16 mouse cellular contexts compared by ENCODE assay signal in the genomic region with DNA sequence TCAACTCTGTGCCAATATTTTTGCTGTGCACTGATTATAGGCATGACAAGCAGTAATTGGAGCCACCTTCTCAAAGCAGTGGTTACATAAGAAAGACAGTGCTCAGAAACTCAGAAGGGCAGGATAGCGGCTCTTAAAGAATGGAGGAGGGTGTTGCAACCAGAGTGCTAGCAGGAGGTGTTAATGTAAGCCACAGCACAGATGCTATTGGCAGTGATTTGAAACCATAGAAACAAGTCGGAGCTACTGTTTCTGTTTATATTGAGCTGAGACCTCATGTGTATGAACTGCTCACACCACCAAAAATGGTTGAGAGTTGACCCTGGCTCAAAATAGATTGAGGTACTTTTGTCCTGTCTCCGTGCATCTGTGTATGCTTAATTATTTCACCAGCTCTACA. TPM values are rescaled to one million over a fixed set of nuclear protein-coding genes. Genes with fewer than 3 reads are reported as not detected.
DNase-seq lines count a peak whose midpoint lies in the region; ATAC-seq and TF ChIP-seq lines count a peak whose summit lies in the region.
"Had no signal": no experiment of that assay in that cellular context is flagged by ENCODE, and none has a peak within 500 bp of the region (broad histone marks: within the 10 kb centered on the region; RNA-seq: fewer than 3 reads in every experiment).

No protein-coding gene starts in this region.

- no peak overlapping the region for H3K4me2 ChIP-seq in forebrain, postnatal 0 days (ENCODE audit: low read depth)
- H3K4me2 ChIP-seq in hindbrain, embryonic 12.5 days (replicated peaks) = no peak overlapping the region
- H3K4me2 ChIP-seq: midbrain, embryonic 11.5 days had no signal

- no peak overlapping the region for H3K27ac ChIP-seq in forebrain, postnatal 0 days (ENCODE audit: low read depth, low read length)
- no peak overlapping the region for H3K27ac ChIP-seq in hindbrain, embryonic 12.5 days
- H3K27ac ChIP-seq: heart, embryonic 10.5 days had no signal

- H3K4me1 ChIP-seq in forebrain, postnatal 0 days (ENCODE audit: insufficient read depth) = no peaks in the 10 kb centered on the region
- no peaks in the 10 kb centered on the region for H3K4me1 ChIP-seq in lung, adult 2 months (ENCODE audit: control insufficient read depth, insufficient read depth, low read length)
- no peaks in the 10 kb centered on the region for H3K4me1 ChIP-seq in hindbrain, embryonic 12.5 days
- H3K4me1 ChIP-seq: heart, embryonic 10.5 days had no signal

- ATAC-seq in forebrain, postnatal 0 days = peak; percentile 50
- ATAC-seq in hindbrain, embryonic 12.5 days (ENCODE audit: low FRiP score) = no peak

- H3K9me3 ChIP-seq in forebrain, postnatal 0 days (ENCODE audit: low read length) = no peaks in the 10 kb centered on the region
- H3K9me3 ChIP-seq in hindbrain, embryonic 12.5 days (replicated peaks) = no peaks in the 10 kb centered on the region
- H3K9me3 ChIP-seq: heart, embryonic 10.5 days had no signal

- 54% methylated on average over 3 of the region's 3 CpGs for WGBS in forebrain, postnatal 0 days
- WGBS in lung, adult 2 months = 61% methylated on average over 3 of the region's 3 CpGs
- WGBS in hindbrain, embryonic 12.5 days = 74% methylated on average over 3 of the region's 3 CpGs

- no peak overlapping the region for H3K4me3 ChIP-seq in forebrain, postnatal 0 days (ENCODE audit: low read depth, low read length)
- H3K4me3 ChIP-seq in lung, adult 2 months (replicated peaks; ENCODE audit: extremely low read depth, low read depth, low read length) = no peak overlapping the region
- H3K4me3 ChIP-seq in hindbrain, embryonic 12.5 days = no peak overlapping the region
- H3K4me3 ChIP-seq: heart, embryonic 10.5 days had no signal

- intact Hi-C loops in left cerebral cortex, postnatal 25 days (cut with DNase I) = loop anchor here (1.0 kb wide), 1 partner anchor 74 kb away; no protein-coding TSS in a partner anchor

- no peaks in the 10 kb centered on the region for H3K27me3 ChIP-seq in forebrain, postnatal 0 days (ENCODE audit: insufficient read depth, low read length)
- H3K27me3 ChIP-seq in hindbrain, embryonic 12.5 days = no peaks in the 10 kb centered on the region

- no peak for TF ChIP-seq CTCF in brain, embryonic 14.5 days (IDR thresholded peaks at IDR 0.05; ENCODE audit: borderline replicate concordance, extremely low read depth, insufficient read depth, insufficient read length)
- TF ChIP-seq CTCF in forebrain, postnatal 0 days (IDR thresholded peaks at IDR 0.05; ENCODE audit: low read depth) = no peak
- no peak for TF ChIP-seq CTCF in lung, adult 2 months (IDR thresholded peaks at IDR 0.05; ENCODE audit: insufficient read depth, low read length)

- no peaks in the 10 kb centered on the region for H3K36me3 ChIP-seq in forebrain, postnatal 0 days (ENCODE audit: insufficient read depth)
- no peaks in the 10 kb centered on the region for H3K36me3 ChIP-seq in hindbrain, embryonic 12.5 days
- H3K36me3 ChIP-seq: heart, embryonic 10.5 days had no signal

- DNase-seq in layer of hippocampus, adult 18-20 months (ENCODE audit: low spot score in 2 of 2) = peak; percentile 3 to 35
- no peak for DNase-seq in layer of hippocampus, adult 9-10 months (ENCODE audit: low spot score)
- DNase-seq in brain, embryonic 14.5 days (ENCODE audit: low read depth) = peak; percentile 54
- DNase-seq in forebrain, postnatal 0 days = peak; percentile 17
- DNase-seq in left cerebral cortex, postnatal 25 days (ENCODE audit: low spot score in 2 of 2) = peak; percentile 37 to 86
- DNase-seq in lung, adult 2 months = no peak
- DNase-seq: adrenal gland, postnatal 25 days; cerebellum, postnatal 14 days; gastrocnemius, postnatal 10 days; kidney, adult 9 months; kidney, postnatal 4 days; lung, postnatal 4 days; retina, postnatal 1 day had no signal

- TF ChIP-seq POLR2A in brain, embryonic 14.5 days (IDR thresholded peaks at IDR 0.05; ENCODE audit: borderline replicate concordance, extremely low read depth, insufficient read depth, insufficient read length, poor library complexity, severe bottlenecking) = no peak
- TF ChIP-seq POLR2A in lung, adult 2 months (IDR thresholded peaks at IDR 0.05; ENCODE audit: borderline replicate concordance, extremely low read depth, low read depth, low read length) = no peak

- H3K9ac ChIP-seq in forebrain, postnatal 0 days = no peak overlapping the region
- H3K9ac ChIP-seq in hindbrain, embryonic 12.5 days = no peak overlapping the region

RNA-seq across cellular contexts. Expression of a gene that starts 53.6 kb away (rescaled TPM):
- total RNA-seq in layer of hippocampus, adult 18-20 months (2021) = 10 to 100 TPM; 36.9 to 38.6 TPM
- polyA plus RNA-seq in brain, embryonic 14.5 days (2012; rRNA removed) = 14.4 and 16.3 TPM in 2 replicates
- 17.2 and 18.0 TPM in 2 replicates for total RNA-seq in forebrain, postnatal 0 days (2014; rRNA removed)
- polyA plus RNA-seq in forebrain, postnatal 0 days (2015; fragmentation: Nextera tagmentation; extraction: Ambion mirVana) = 61.7 and 66.8 TPM in 2 replicates
- total RNA-seq in left cerebral cortex, postnatal 25 days (2021) = 10 to 100 TPM; 41.2 to 43.1 TPM
- polyA plus RNA-seq in lung, adult 2 months (2012; rRNA removed) = 3.1 and 4.8 TPM in 2 replicates
- 72.9 and 73.0 TPM in 2 replicates for polyA plus RNA-seq in hindbrain, embryonic 12.5 days (2016; fragmentation: Nextera tagmentation; extraction: Ambion mirVana)

RNA-seq across cellular contexts. Expression of a gene that starts 53.8 kb away (rescaled TPM):
- total RNA-seq in layer of hippocampus, adult 18-20 months (2021) = 10 to 100 TPM; 29.2 to 29.9 TPM
- 15.1 and 18.5 TPM in 2 replicates for polyA plus RNA-seq in brain, embryonic 14.5 days (2012; rRNA removed)
- total RNA-seq in forebrain, postnatal 0 days (2014; rRNA removed) = 58.9 and 59.6 TPM in 2 replicates
- polyA plus RNA-seq in forebrain, postnatal 0 days (2015; fragmentation: Nextera tagmentation; extraction: Ambion mirVana) = 22.3 and 31.4 TPM in 2 replicates
- 10 to 100 TPM; 28.3 to 28.8 TPM for total RNA-seq in left cerebral cortex, postnatal 25 days (2021)
- 2.9 and 5.1 TPM in 2 replicates for polyA plus RNA-seq in lung, adult 2 months (2012; rRNA removed)
- 47.1 and 51.9 TPM in 2 replicates for polyA plus RNA-seq in hindbrain, embryonic 12.5 days (2016; fragmentation: Nextera tagmentation; extraction: Ambion mirVana)

Comparison
In these comparisons a context has a peak if more than half of its experiments do, and no peak if none do; other contexts are left out.
1. DNase-seq: peak in layer of hippocampus, adult 18-20 months (2 of 2), brain, embryonic 14.5 days (single experiment), forebrain, postnatal 0 days (single experiment) and left cerebral cortex, postnatal 25 days (2 of 2); none in layer of hippocampus, adult 9-10 months (single experiment) and lung, adult 2 months (single experiment).